Mouse (Mus musculus): ENCODE results near the gene Agap3. TPM values are rescaled to one million over a fixed set of nuclear protein-coding genes. Genes with fewer than 3 reads are reported as not detected.

Agap3 gene
- total RNA-seq (2023): 41.8 to 52.0 TPM (median 49.9 TPM) in 4 replicates

GRCm38 (mm10) chr5:24452030-24452690 is at the start of gene Agap3:
TSS of gene Agap3 (plus strand) at chr5:24452177.

GRCm38 (mm10) chr5:24413042-24413693 is 38.8 kb upstream of the Agap3 start, which contains the start of gene Asic3:
TSS of gene Asic3 (plus strand) at chr5:24413392.

GRCm38 (mm10) chr5:24423129-24424003 is 28.6 kb upstream of the Agap3 start, which contains the start of the genes Cdk5 and Slc4a2:
TSS of gene Cdk5 (minus strand) at chr5:24423530.
TSS of gene Slc4a2 (plus strand) at chr5:24423837.

GRCm38 (mm10) chr5:24444746-24445427 is 7.1 kb upstream of the Agap3 start, which contains the start of gene Fastk:
TSS of gene Fastk (minus strand) at chr5:24445287.

GRCm38 (mm10) chr5:24447624-24448298 is 4.2 kb upstream of the Agap3 start, which contains the start of gene Tmub1:
TSS of gene Tmub1 (minus strand) at chr5:24447854.

GRCm38 (mm10) chr5:24526889-24527230 is 74.9 kb downstream of the Agap3 start, which contains the start of gene Gbx1:
TSS of gene Gbx1 (minus strand) at chr5:24527202.

GRCm38 (mm10) chr5:24540387-24541143 is 88.6 kb downstream of the Agap3 start, which contains the start of gene Asb10:
TSS of gene Asb10 (minus strand) at chr5:24540978.

Other genes starting within 250 kb of the Agap3 start
- gene Kcnh2, start 100.6 kb upstream of the Agap3 start, total RNA-seq (2023): not detected in 4 replicates
- gene Nos3, start 87.4 kb upstream of the Agap3 start, total RNA-seq (2023): 0.15 to 0.40 TPM in 2 of 4 replicates, not detected in the others
- gene Atg9b, start 60.0 kb upstream of the Agap3 start, total RNA-seq (2023): not detected in 4 replicates
- gene Abcb8, start 58.5 kb upstream of the Agap3 start, total RNA-seq (2023): 19.2 to 30.7 TPM (median 25.6 TPM) in 4 replicates
- 0.34 to 0.80 TPM (median 0.49 TPM) in 3 of 4 replicates, not detected in the other for gene Asic3, start 38.8 kb upstream of the Agap3 start, total RNA-seq (2023)
- 31.5 to 43.7 TPM (median 33.8 TPM) in 4 replicates for gene Cdk5, start 28.6 kb upstream of the Agap3 start, total RNA-seq (2023)
- gene Slc4a2, start 28.3 kb upstream of the Agap3 start, total RNA-seq (2023): 54.4 to 79.1 TPM (median 68.6 TPM) in 4 replicates
- gene Fastk, start 6.9 kb upstream of the Agap3 start, total RNA-seq (2023): 89.9 to 105 TPM (median 103 TPM) in 4 replicates
- 19.1 to 23.1 TPM (median 21.2 TPM) in 4 replicates for gene Tmub1, start 4.3 kb upstream of the Agap3 start, total RNA-seq (2023)
- not detected in 4 replicates for gene Gbx1, start 75.0 kb downstream of the Agap3 start, total RNA-seq (2023)
- gene Asb10, start 88.8 kb downstream of the Agap3 start, total RNA-seq (2023): not detected in 4 replicates
- gene 4931409K22Rik, start 104.6 kb downstream of the Agap3 start, total RNA-seq (2023): not detected in 4 replicates
- 35.4 to 41.6 TPM (median 38.9 TPM) in 4 replicates for gene Abcf2, start 125.3 kb downstream of the Agap3 start, total RNA-seq (2023)
- 32.7 to 39.8 TPM (median 34.7 TPM) in 4 replicates for gene Chpf2, start 134.6 kb downstream of the Agap3 start, total RNA-seq (2023)
- gene Smarcd3, start 172.2 kb downstream of the Agap3 start, total RNA-seq (2023): not detected in 4 replicates
- gene Nub1, start 233.4 kb downstream of the Agap3 start, total RNA-seq (2023): 90.3 to 94.0 TPM (median 92.4 TPM) in 4 replicates